Mouse (Mus musculus) hematopoietic stem cell, adult 5-6 weeks (primary cell): ENCODE measurements around the gene Il1rap. TPM values are rescaled to one million over a fixed set of nuclear protein-coding genes. Genes with fewer than 3 reads are reported as not detected.

ENCODE experiments used
- ATAC-seq, 2 experiments: fragments of 125-278 bp in 1 of 2; replicated peaks in 1 of 2; 2 replicates each; pipeline ENCODE4 v1.8.0; 2016 to 2017; ENCODE audit warnings: inconsistent platforms in 2 of 2, mild to moderate bottlenecking in 2 of 2, moderate number of reproducible peaks in 2 of 2, low read depth in 1 of 2, moderate TSS enrichment in 1 of 2; ENCODE audit not compliant: low FRiP score in 2 of 2, poor library complexity in 2 of 2, severe bottlenecking in 2 of 2, insufficient read depth in 1 of 2, low TSS enrichment in 1 of 2
- total RNA-seq: library from RNA; stranded (forward); fragments of 172-1452, 232-1000 nt; gene quantifications from 2 replicates; pipeline ENCODE4 v1.2.3, GENCODE M21; 2017

Il1rap gene
- total RNA-seq, 1 experiment from 2014 or later = 14.4 TPM

GRCm38 (mm10) chr16:26700440-26701103, 119.1 kb downstream of the Il1rap start:
- ATAC-seq = no peak

GRCm38 (mm10) chr16:26705658-26706371, 124.3 kb downstream of the Il1rap start:
- ATAC-seq = no peak

- no peak for ATAC-seq
Measured at GRCm38 (mm10) chr16:26706503-26706902, 125.0 kb downstream of the Il1rap start.

- ATAC-seq = no peak
Measured at GRCm38 (mm10) chr16:26710922-26711321, 129.4 kb downstream of the Il1rap start.

GRCm38 (mm10) chr16:26713538-26714316, 132.2 kb downstream of the Il1rap start:
- no peak for ATAC-seq

GRCm38 (mm10) chr16:26722464-26722863, 141.0 kb downstream of the Il1rap start:
- no peak for ATAC-seq

GRCm38 (mm10) chr16:26723952-26724747, 142.6 kb downstream of the Il1rap start:
- no peak for ATAC-seq

- peak; percentile 92 to 94 for ATAC-seq
Measured at GRCm38 (mm10) chr16:26728139-26728538, 146.6 kb downstream of the Il1rap start.

GRCm38 (mm10) chr16:26730941-26731340, 149.4 kb downstream of the Il1rap start:
- no peak for ATAC-seq

GRCm38 (mm10) chr16:26732566-26732965, 151.1 kb downstream of the Il1rap start:
- no peak for ATAC-seq

- no peak for ATAC-seq
Measured at GRCm38 (mm10) chr16:26755381-26756155, 174.1 kb downstream of the Il1rap start.

- no peak for ATAC-seq
Measured at GRCm38 (mm10) chr16:26775976-26776375, 194.5 kb downstream of the Il1rap start.

- ATAC-seq = no peak
Measured at GRCm38 (mm10) chr16:26777132-26777531, 195.6 kb downstream of the Il1rap start.
